In the genomic region with DNA sequence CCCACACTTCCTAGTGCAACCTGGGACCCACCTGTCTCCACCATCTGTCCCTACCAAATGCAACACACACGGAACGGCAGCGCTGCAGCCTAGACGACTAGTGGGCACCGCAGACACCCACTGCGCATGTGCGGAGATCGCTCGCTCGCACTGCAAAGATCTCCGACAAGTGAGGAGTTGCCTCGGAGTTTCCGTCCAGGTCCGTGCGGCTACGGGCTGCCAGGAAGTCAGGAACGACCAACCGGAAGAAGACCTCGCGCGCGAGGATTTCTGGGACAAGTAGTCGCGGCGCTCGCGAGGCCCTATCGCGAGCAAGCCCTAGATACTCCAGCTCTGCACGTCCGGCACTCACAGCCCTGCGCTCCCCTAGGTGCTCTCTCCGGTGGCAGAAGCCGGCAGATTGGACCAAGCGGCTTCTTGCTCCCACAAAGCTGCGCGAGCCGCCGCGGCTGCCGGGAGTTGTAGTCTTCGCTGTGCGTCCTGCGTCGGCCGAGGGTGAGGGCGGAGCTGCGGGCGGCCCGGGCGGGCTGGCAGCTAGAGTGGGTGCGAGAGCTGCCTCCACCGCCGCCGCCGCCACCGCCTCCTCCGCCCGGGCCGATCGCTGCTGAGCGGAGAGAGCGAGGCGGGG, we compare ENCODE assay signal across 8 mouse cellular contexts. TPM values are rescaled to one million over a fixed set of nuclear protein-coding genes. Genes with fewer than 3 reads are reported as not detected.
A peak's percentile ranks its signal among the peaks of the same experiment; 100 is the strongest.
DNase-seq lines count a peak whose midpoint lies in the region; ATAC-seq lines count a peak whose summit lies in the region.

TSS of gene Fbxw11 (plus strand) at position 476 of the 628 bp plus-strand sequence.

- under 1% methylated on average over 64 of the region's 64 CpGs for WGBS in hindbrain, embryonic 14.5 days

- H3K4me1 ChIP-seq in hindbrain, embryonic 14.5 days (replicated peaks; ENCODE audit: control insufficient read depth, insufficient read depth, low read length), result peaks cover 16% of the 10 kb centered on the region

- peak within 1 kb of the TSS; percentile 99 for H3K27ac ChIP-seq in hindbrain, embryonic 14.5 days

- H3K9me3 ChIP-seq in hindbrain, embryonic 14.5 days (ENCODE audit: control insufficient read depth, low read length), result no peaks in the 10 kb centered on the region

- H3K27me3 ChIP-seq in hindbrain, embryonic 14.5 days (ENCODE audit: control insufficient read depth, insufficient read depth, low read length), result no peaks in the 10 kb centered on the region

- peak within 1 kb of the TSS; percentile 87 for H3K4me2 ChIP-seq in hindbrain, embryonic 14.5 days (replicated peaks)

- peak; percentile 96 for ATAC-seq in hindbrain, embryonic 14.5 days (ENCODE audit: low FRiP score)

- peak within 1 kb of the TSS; percentile 98 for H3K4me3 ChIP-seq in hindbrain, embryonic 14.5 days (replicated peaks; ENCODE audit: low read length)

- peak within 1 kb of the TSS; percentile 96 for H3K9ac ChIP-seq in hindbrain, embryonic 14.5 days

- no peaks in the 10 kb centered on the region for H3K36me3 ChIP-seq in hindbrain, embryonic 14.5 days (replicated peaks; ENCODE audit: control insufficient read depth, insufficient read depth)

- peak; percentile 99 for DNase-seq in R1 (ENCODE audit: low read depth, low spot score)
- DNase-seq in cerebellum, postnatal 25 days, result peak; percentile 97
- DNase-seq in frontal cortex, postnatal 25 days (ENCODE audit: low spot score in 2 of 2), result peak; percentile 90 to 91
- peak; percentile 95 for DNase-seq in hindbrain, embryonic 14.5 days (ENCODE audit: low spot score)
- DNase-seq in layer of hippocampus, postnatal 36 days, result peak; percentile 94 to 95
- DNase-seq in lung, postnatal 36 days, result peak; percentile 97
- peak; percentile 98 for DNase-seq in retina, postnatal 1 day
- DNase-seq in urinary bladder, adult 18-20 months (ENCODE audit: low spot score in 2 of 2), result peak; percentile 92

RNA-seq across cellular contexts. Expression of gene Fbxw11, which starts in this region (rescaled TPM):
- polyA plus RNA-seq in hindbrain, embryonic 14.5 days (2014; fragmentation: Nextera tagmentation; extraction: Ambion mirVana), result 114 and 134 TPM in 2 replicates
- total RNA-seq in layer of hippocampus, postnatal 36 days (2021), result 100 to 1,000 TPM; 148 to 157 TPM

Comparison
In these comparisons a context has a peak if more than half of its experiments do, and no peak if none do; other contexts are left out.
1. Peak in every context shown above with its lines: DNase-seq, ATAC-seq, H3K4me3 ChIP-seq and H3K27ac ChIP-seq.